Mouse (Mus musculus) liver, embryonic 13.5 days (tissue): Measurements from ENCODE around the gene Mkln1. TPM values are rescaled to one million over a fixed set of nuclear protein-coding genes. Genes with fewer than 3 reads are reported as not detected.

Source experiments
- ATAC-seq: fragments of 200-750 bp; cut with Nextera tagmentation; 2 replicates; pipeline ENCODE4 v1.8.0; 2017; ENCODE audit warnings: low read depth, mild to moderate bottlenecking, moderate number of reproducible peaks, moderate library complexity
- DNase-seq: peaks from one replicate; pipeline ENCODE4 v3.0.0; 2022
- H3K27ac ChIP-seq: fragments of 300-500 bp; sonication (generic); 2 replicates; pipeline ENCODE4 v1.5.1; 2015; ENCODE audit warnings: moderate library complexity, mild to moderate bottlenecking, inconsistent platforms
- H3K27me3 ChIP-seq: fragments of 300-500 bp; sonication (generic); 2 replicates; pipeline ENCODE4 v1.6.1; 2015; ENCODE audit warnings: mild to moderate bottlenecking, inconsistent platforms
- H3K36me3 ChIP-seq: fragments of 300-500 bp; sonication (generic); 2 replicates; pipeline ENCODE4 v1.6.1; 2015; ENCODE audit warnings: mild to moderate bottlenecking, inconsistent platforms
- H3K4me1 ChIP-seq: fragments of 300-500 bp; sonication (generic); replicated peaks from 2 replicates; pipeline ENCODE4 v1.6.1; 2015; ENCODE audit warnings: inconsistent platforms
- H3K4me2 ChIP-seq: fragments of 300-500 bp; sonication (generic); 2 replicates; pipeline ENCODE4 v1.6.1; 2015; ENCODE audit warnings: inconsistent platforms, mild to moderate bottlenecking, moderate library complexity
- H3K4me3 ChIP-seq: fragments of 300-500 bp; sonication (generic); replicated peaks from 2 replicates; pipeline ENCODE4 v1.5.1; 2015; ENCODE audit warnings: mild to moderate bottlenecking, inconsistent platforms
- H3K9ac ChIP-seq: fragments of 300-500 bp; sonication (generic); 2 replicates; pipeline ENCODE4 v1.6.1; 2015; ENCODE audit warnings: mild to moderate bottlenecking, inconsistent platforms
- H3K9me3 ChIP-seq: fragments of 300-500 bp; sonication (generic); replicated peaks from 2 replicates; pipeline ENCODE4 v1.6.1; 2016; ENCODE audit warnings: inconsistent platforms
- WGBS: fragments of 180-500 bp; shearing (Covaris S2); methylation state at CpG from one replicate; pipeline ENCODE4 v1.1.7; 2015; ENCODE audit not compliant: insufficient replicate concordance; 5-methylcytosine and 5-hydroxymethylcytosine counted together
- polyA plus RNA-seq: library from polyadenylated mRNA; unstranded; fragments of >200 nt; fragmentation: Nextera tagmentation; extraction: Ambion mirVana; gene quantifications from 2 replicates; pipeline ENCODE4 v1.2.1, GENCODE M21; 2015

Mkln1 gene
- polyA plus RNA-seq, 1 experiment from 2014 or later, result 144 TPM

DNA sequence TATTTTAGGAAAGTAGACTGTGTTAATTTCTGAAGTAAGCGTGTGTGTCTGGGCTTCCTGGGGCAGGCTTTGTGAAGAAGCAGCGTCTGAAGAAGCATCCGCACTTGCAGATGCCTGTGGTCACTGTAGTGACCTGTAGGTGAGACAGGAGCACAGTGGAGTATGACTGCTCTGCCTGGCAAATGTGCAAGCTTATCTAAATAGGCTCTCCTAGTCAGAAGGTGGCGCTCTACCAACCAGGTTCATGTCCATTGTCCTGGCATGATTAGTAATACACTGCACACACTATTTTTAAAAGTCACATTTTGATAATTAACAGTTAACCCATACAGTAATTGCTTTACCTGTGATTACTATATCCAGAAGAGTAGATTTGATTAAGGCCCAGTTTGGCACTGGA lies 79.7 kb downstream of the Mkln1 start:
- 78% methylated on average over 4 of the region's 4 CpGs for WGBS
- H3K27ac ChIP-seq, result no peak overlapping the region
- no peak overlapping the region for H3K4me3 ChIP-seq
- no peaks in the 10 kb centered on the region for H3K9me3 ChIP-seq
- H3K36me3 ChIP-seq, result peaks cover 36% of the 10 kb centered on the region
- H3K27me3 ChIP-seq, result no peaks in the 10 kb centered on the region
- H3K4me2 ChIP-seq, result no peak overlapping the region
- no peak for ATAC-seq
- no peak for DNase-seq
- H3K9ac ChIP-seq, result no peak overlapping the region
- H3K4me1 ChIP-seq, result no peaks in the 10 kb centered on the region

DNA sequence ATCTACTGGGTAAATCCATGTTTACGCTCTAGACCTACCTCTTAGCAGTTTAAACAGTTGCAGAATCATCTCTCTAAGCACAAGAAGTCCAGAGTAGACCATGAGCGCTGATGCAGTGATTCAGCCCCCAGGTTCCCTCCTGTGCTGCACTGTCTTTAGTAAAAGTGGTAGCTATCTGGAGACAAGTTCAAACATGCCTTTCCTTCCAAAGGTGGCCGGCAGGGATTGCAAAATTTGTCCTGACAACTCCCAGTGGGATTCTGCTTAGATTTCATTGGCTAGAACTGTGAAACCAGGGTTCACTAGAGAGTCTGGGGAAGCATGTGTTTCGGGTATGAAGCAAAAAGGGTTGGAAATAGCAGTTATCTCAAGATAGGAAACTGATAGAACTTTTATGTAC lies 81.5 kb downstream of the Mkln1 start:
- DNase-seq (no peak), ATAC-seq (no peak; the same call in 1 of the 2 replicates)
- H3K9ac ChIP-seq, result no peak overlapping the region
- no peak overlapping the region for H3K4me3 ChIP-seq
- H3K4me1 ChIP-seq, result no peaks in the 10 kb centered on the region
- WGBS, result 79% methylated on average over 4 of the region's 4 CpGs
- no peak overlapping the region for H3K27ac ChIP-seq
- no peak overlapping the region for H3K4me2 ChIP-seq
- no peaks in the 10 kb centered on the region for H3K27me3 ChIP-seq
- no peaks in the 10 kb centered on the region for H3K9me3 ChIP-seq
- peaks cover 26% of the 10 kb centered on the region for H3K36me3 ChIP-seq

DNA sequence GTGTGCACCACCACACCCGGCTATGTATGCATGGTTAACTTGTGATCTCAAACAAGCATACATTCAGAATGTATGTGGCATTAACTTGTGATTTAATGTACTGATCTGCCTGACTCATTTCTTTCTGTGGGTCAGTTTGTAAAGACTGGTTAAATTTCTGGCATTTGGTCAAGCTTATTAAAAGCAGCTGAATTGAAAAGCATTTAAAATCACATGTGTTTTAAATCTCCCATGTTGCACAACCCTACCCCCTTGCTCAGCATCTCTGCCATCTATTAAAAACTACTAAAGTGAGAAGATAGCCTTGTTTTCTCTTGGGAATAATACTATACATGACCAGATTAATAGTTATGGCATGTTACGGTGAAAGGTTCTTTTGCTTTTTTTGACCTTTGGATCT lies 88.1 kb downstream of the Mkln1 start:
- H3K9ac ChIP-seq, result no peak overlapping the region
- 91% methylated on average over 2 of the region's 2 CpGs for WGBS
- peaks cover 28% of the 10 kb centered on the region for H3K36me3 ChIP-seq
- peaks cover 5% of the 10 kb centered on the region for H3K4me1 ChIP-seq
- DNase-seq (no peak), ATAC-seq (no peak)
- H3K9me3 ChIP-seq, result no peaks in the 10 kb centered on the region
- H3K27ac ChIP-seq, result no peak overlapping the region
- no peak overlapping the region for H3K4me2 ChIP-seq
- H3K27me3 ChIP-seq, result no peaks in the 10 kb centered on the region
- no peak overlapping the region for H3K4me3 ChIP-seq

DNA sequence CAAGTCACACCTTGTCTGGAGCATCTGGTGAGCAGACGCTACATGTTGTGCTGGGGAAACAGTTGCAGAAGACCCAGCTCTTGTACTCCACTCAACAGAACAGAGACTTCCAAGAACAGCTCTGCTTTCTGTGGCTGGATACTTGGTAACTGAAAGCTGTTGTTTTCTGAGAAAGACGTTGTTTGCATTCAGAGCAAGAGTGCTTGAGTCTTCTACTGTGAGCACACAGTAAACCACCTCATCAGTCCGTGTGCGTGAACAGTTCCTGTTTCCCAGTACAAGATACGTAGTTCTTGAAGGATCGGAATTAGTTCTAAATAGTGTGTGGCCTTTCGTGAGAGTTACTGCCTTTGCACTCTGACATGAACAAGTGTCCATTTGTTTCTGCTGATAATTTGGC lies 91.4 kb downstream of the Mkln1 start:
- no peak for ATAC-seq
- Histone ChIP-seq H3K4me2 (no peak overlapping the region), H3K27me3 (no peaks in the 10 kb centered on the region), H3K9ac (no peak overlapping the region), H3K9me3 (no peaks in the 10 kb centered on the region), H3K36me3 (peaks cover 33% of the 10 kb centered on the region), H3K4me1 (peaks cover 5% of the 10 kb centered on the region), H3K27ac (no peak overlapping the region), H3K4me3 (no peak overlapping the region)
- 90% methylated on average over 7 of the region's 7 CpGs for WGBS
- no peak for DNase-seq

DNA sequence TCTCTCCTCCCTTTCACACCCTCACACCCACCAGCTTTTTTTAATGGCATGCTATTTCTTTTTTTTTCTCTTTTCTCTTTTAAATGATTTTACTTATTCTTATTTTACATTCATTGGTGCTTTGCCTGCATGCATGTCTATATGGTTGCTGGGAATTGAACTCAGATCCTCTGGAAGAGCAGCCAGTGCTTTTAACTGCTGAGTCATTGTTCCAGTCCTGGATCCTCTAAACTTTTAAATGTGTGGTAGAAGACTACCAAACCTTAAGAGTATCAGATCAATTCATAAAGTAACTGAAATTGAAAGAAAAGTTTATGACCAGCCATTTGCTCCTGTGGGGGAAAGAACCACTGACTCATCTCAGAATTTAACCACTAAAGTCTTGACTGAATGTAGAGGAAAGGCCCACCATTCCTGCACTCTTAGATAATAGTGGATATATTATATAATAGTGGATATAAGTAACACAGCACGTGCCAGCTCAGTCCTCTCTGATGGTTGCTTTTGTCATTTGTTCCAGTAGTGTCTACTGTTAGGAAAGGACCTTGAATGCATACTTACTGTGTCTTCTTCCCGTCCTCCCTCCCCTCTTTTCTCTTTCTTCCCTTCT lies 96.7 kb downstream of the Mkln1 start:
- no peak overlapping the region for H3K27ac ChIP-seq
- peaks cover 33% of the 10 kb centered on the region for H3K36me3 ChIP-seq
- peaks cover 5% of the 10 kb centered on the region for H3K4me1 ChIP-seq
- H3K27me3 ChIP-seq, result no peaks in the 10 kb centered on the region
- no peak for ATAC-seq
- H3K4me3 ChIP-seq, result no peak overlapping the region
- no peak overlapping the region for H3K4me2 ChIP-seq
- H3K9ac ChIP-seq, result no peak overlapping the region
- no peaks in the 10 kb centered on the region for H3K9me3 ChIP-seq
- DNase-seq, result no peak
- 73% methylated on average over 2 of the region's 2 CpGs for WGBS

DNA sequence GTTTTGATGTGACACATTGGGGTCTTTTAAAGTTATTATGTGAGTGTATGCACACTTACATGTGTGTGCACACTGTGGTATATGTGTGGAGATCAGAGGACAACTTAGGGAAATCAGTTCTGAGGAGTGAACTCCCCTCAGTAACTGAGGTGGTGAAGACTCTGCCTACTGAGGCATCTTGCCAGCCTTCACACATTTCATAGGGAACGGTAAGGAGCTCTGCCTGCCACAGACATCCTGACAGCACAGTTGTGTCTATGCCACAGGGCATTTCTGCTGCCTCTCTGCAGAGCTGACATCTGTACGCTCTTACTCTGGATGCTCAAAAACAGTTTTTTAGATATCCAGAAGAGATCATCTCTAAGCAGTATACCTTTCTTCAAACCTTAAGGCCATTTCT lies 97.7 kb downstream of the Mkln1 start:
- Histone ChIP-seq H3K4me1 (peaks cover 2% of the 10 kb centered on the region), H3K36me3 (peaks cover 33% of the 10 kb centered on the region), H3K27ac (no peak overlapping the region), H3K9me3 (no peaks in the 10 kb centered on the region), H3K4me2 (no peak overlapping the region), H3K27me3 (no peaks in the 10 kb centered on the region), H3K9ac (no peak overlapping the region), H3K4me3 (no peak overlapping the region)
- no peak for ATAC-seq
- 96% methylated on average over 2 of the region's 2 CpGs for WGBS
- no peak for DNase-seq

DNA sequence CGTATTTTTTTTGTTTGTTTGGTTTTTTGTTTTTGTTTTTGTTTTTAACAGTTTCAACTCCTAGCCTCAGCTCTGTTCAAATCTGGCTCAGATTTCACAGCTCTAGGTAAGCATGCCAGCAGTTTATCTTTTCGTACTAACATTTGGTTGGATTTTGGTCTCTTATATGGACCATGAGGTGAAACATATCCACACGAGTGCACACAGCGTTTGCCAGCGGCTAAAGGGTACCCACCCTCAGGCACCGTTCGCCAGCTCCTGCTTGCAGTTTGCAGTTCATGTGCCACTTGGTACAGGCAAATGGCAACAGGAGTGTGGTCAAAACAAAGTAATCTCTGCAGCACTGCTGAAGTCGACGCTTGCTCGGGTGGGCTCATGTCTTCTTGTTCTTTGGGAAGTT lies 101.3 kb downstream of the Mkln1 start:
- Histone ChIP-seq H3K9me3 (no peaks in the 10 kb centered on the region), H3K36me3 (peaks cover 48% of the 10 kb centered on the region), H3K9ac (no peak overlapping the region), H3K27me3 (no peaks in the 10 kb centered on the region), H3K4me1 (no peaks in the 10 kb centered on the region), H3K4me2 (no peak overlapping the region), H3K4me3 (no peak overlapping the region), H3K27ac (no peak overlapping the region)
- WGBS, result 92% methylated on average over 10 of the region's 10 CpGs
- ATAC-seq (no peak), DNase-seq (no peak)

DNA sequence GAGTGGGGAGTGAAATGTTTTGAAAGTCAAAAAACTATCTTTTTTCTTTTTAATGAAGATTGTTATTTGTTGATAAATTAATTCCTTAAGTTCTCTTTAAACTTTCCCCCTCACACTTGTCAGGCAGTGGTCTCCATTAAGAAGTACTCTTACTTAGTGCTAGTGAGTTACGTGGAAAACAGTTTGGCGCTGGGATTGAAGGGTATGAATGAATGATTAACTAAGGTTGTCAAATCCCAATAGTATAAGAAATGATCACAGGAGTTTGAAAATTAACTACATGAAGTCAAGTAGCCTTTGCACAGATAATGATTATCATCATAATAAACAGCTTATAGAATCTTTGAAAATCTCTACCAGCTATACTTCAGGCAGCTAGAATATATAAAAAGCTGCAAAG lies 101.7 kb downstream of the Mkln1 start:
- no peak for ATAC-seq
- H3K27me3 ChIP-seq, result no peaks in the 10 kb centered on the region

DNA sequence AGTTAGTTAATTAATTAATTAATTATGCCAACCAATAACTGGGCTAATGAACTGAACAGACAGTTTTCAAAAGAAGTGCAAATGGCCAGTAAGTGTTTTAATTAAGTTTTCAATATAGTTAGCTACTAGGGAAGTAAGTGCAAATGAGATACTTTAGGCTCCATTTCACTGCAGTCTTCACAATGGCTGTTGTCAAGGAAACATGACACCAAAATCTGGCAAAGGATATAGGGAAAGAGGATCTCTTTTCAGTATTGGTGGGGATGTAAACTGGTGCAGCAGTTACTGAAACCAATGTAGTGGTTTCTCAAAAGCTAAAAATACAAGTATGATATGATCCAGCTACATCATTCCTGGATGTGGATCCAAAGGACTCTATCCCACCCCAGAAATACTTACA lies 102.2 kb downstream of the Mkln1 start:
- Histone ChIP-seq H3K9me3 (no peaks in the 10 kb centered on the region), H3K9ac (no peak overlapping the region), H3K4me1 (no peaks in the 10 kb centered on the region), H3K36me3 (peaks cover 46% of the 10 kb centered on the region), H3K4me2 (no peak overlapping the region), H3K4me3 (no peak overlapping the region), H3K27ac (no peak overlapping the region), H3K27me3 (no peaks in the 10 kb centered on the region)
- no peak for DNase-seq
- no peak for ATAC-seq

More for the DNA sequence above, 101.7 kb downstream of the Mkln1 start:
- H3K27ac ChIP-seq, result no peak overlapping the region
- H3K9me3 ChIP-seq, result no peaks in the 10 kb centered on the region
- H3K4me1 ChIP-seq, result no peaks in the 10 kb centered on the region
- H3K36me3 ChIP-seq, result peaks cover 47% of the 10 kb centered on the region
- H3K9ac ChIP-seq, result no peak overlapping the region
- no peak for DNase-seq
- WGBS, result 77% methylated on average over 2 of the region's 2 CpGs
- H3K4me3 ChIP-seq, result no peak overlapping the region
- H3K4me2 ChIP-seq, result no peak overlapping the region

DNA sequence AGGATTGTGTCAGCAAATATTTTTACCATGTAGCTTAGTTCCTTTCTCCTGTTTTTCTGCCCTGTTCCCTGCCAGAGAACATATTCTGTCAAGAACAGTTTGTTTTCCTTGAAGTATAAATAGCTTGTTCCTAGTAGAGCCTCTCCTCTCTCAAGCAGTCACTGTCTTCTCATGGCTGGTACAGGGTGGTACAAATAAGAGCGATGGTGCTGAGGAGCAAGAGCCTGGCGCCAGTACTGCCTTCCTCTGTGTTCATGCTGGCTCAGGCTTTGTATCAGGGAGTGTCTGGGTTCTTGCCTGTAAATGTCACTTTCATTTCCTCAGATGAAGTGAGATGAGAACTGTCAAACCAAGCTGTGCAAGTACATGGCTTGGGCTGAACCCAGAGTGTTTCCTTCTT lies 104.1 kb downstream of the Mkln1 start:
- DNase-seq (no peak), ATAC-seq (no peak)
- H3K9me3 ChIP-seq, result no peaks in the 10 kb centered on the region
- no peak overlapping the region for H3K4me3 ChIP-seq
- peaks cover 35% of the 10 kb centered on the region for H3K36me3 ChIP-seq
- H3K4me2 ChIP-seq, result no peak overlapping the region
- no peaks in the 10 kb centered on the region for H3K4me1 ChIP-seq
- 92% methylated on average over 2 of the region's 2 CpGs for WGBS
- H3K27me3 ChIP-seq, result no peaks in the 10 kb centered on the region
- no peak overlapping the region for H3K27ac ChIP-seq
- H3K9ac ChIP-seq, result no peak overlapping the region

DNA sequence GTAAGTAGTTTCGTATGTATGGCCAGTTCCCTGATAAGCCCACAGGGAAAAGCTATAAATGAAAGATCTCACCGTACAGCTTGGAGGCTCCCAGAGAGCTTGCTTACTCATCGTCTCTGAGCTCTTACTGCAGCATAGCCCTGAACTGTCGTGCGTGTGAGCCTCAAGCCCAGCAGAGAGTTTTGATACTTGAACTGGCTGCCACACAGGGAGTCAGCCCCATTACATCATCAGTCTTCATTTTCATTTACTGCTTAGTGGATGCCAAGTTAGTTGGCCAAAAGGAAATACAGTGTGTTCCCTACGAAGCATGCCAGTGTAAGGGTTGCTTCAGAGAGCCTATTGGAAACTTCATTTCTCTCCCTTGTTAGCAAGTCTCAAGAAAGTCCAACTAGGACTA lies 115.2 kb downstream of the Mkln1 start:
- DNase-seq, result no peak
- peak; percentile 49; the same call in 1 of the 2 replicates for ATAC-seq
- Histone ChIP-seq H3K27ac (0 out of 2 replicates have a peak overlapping the region, but pooled peaks have one; percentile 53), H3K4me3 (no peak overlapping the region), H3K27me3 (no peaks in the 10 kb centered on the region), H3K36me3 (peaks cover 13% of the 10 kb centered on the region), H3K4me1 (peaks cover 25% of the 10 kb centered on the region), H3K9me3 (no peaks in the 10 kb centered on the region), H3K4me2 (no peak overlapping the region), H3K9ac (no peak overlapping the region)
- WGBS, result 39% methylated on average over 6 of the region's 6 CpGs

DNA sequence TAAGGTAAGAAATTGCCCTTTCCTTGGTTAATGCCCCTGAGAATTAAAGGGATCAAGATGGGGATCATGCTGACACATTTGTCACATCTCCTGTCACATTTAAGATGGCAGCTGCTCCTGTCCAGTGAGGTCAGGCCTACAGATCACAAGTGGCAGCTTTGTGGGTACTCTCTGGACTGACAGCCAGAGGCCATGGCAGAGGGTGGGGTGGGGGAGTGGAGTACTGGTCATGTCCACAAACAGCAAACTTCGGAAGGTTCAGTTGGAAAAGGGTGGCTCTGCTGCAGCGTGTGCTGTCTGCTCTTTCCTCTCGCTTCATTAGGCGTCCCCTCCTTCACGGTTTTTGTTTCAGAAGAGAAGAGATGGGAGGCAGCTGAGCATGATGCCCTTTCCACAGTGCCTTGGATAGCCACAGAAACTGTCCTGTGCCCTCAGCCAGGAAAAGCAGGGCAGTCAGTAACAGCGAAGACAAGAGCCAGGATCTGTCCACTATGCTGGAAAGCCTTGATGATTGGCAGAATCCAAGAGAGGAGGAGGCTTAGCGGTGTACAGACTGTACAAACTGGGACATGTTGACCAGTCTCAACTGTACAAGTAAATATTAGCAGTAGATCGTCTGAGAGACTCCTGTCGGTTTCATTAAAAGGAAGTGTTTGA lies 119.3 kb downstream of the Mkln1 start:
- 73% methylated on average over 9 of the region's 9 CpGs for WGBS
- ATAC-seq, result peak; percentile 30; the same call in 1 of the 2 replicates
- Histone ChIP-seq H3K36me3 (peaks cover 26% of the 10 kb centered on the region), H3K4me3 (no peak overlapping the region), H3K4me1 (peaks cover 45% of the 10 kb centered on the region), H3K27ac (peak overlapping the region; percentile 75), H3K4me2 (no peak overlapping the region), H3K9me3 (no peaks in the 10 kb centered on the region), H3K27me3 (no peaks in the 10 kb centered on the region), H3K9ac (0 out of 2 replicates have a peak overlapping the region, but pooled peaks have one; percentile 18)
- no peak for DNase-seq
